Mouse (Mus musculus) testis, adult 2 months (tissue): Measurements from ENCODE around the gene Gm43302. TPM values are rescaled to one million over a fixed set of nuclear protein-coding genes. Genes with fewer than 3 reads are reported as not detected.
"Not testable (repeated sequence)": the region's sequence is repeated elsewhere in the genome, so short reads cannot be mapped to it uniquely, and the experiment has no call there.

Experiments
- H3K27ac ChIP-seq: fragments of 200-500 bp; 2 replicates; pipeline ENCODE4 v1.5.1; 2012; ENCODE audit warnings: low read depth, low read length; ENCODE audit not compliant: control insufficient read depth, insufficient read depth
- H3K27me3 ChIP-seq: fragments of 200-500 bp; 2 replicates; pipeline ENCODE4 v1.6.1; 2012; ENCODE audit warnings: mild to moderate bottlenecking, low read length, moderate library complexity; ENCODE audit not compliant: control insufficient read depth, insufficient read depth
- H3K36me3 ChIP-seq: fragments of 200-500 bp; 2 replicates; pipeline ENCODE4 v1.6.1; 2012; ENCODE audit warnings: mild to moderate bottlenecking, low read length; ENCODE audit not compliant: control insufficient read depth, insufficient read depth
- H3K4me1 ChIP-seq: fragments of 200-500 bp; 2 replicates; pipeline ENCODE4 v1.6.1; 2012; ENCODE audit warnings: low read length; ENCODE audit not compliant: control insufficient read depth, insufficient read depth
- H3K4me3 ChIP-seq: fragments of 200-500 bp; 2 replicates; pipeline ENCODE4 v1.5.1; 2012; ENCODE audit warnings: low read depth, mild to moderate bottlenecking, low read length, moderate library complexity, mixed read lengths; ENCODE audit not compliant: control insufficient read depth
- CTCF ChIP-seq: fragments of 200-500 bp; IDR thresholded peaks from 2 replicates; pipeline ENCODE4 v1.5.1; 2012; ENCODE audit warnings: low read depth, mild to moderate bottlenecking, inconsistent platforms, low read length, moderate library complexity; ENCODE audit not compliant: control insufficient read depth, insufficient read depth, insufficient replicate concordance
- POLR2A ChIP-seq: fragments of 200-500 bp; IDR thresholded peaks from 2 replicates; pipeline ENCODE4 v1.6.1; 2012; ENCODE audit warnings: low read depth, mild to moderate bottlenecking, inconsistent platforms, low read length, moderate library complexity; ENCODE audit not compliant: control insufficient read depth
- polyA plus RNA-seq: library from polyadenylated mRNA; depleted of rRNA; stranded (reverse); fragments of >200 nt; gene quantifications from 2 replicates; pipeline ENCODE4 v1.2.3, GENCODE M21; 2012

Gm43302 gene
- polyA plus RNA-seq, 1 experiment: 0.22 TPM

DNA sequence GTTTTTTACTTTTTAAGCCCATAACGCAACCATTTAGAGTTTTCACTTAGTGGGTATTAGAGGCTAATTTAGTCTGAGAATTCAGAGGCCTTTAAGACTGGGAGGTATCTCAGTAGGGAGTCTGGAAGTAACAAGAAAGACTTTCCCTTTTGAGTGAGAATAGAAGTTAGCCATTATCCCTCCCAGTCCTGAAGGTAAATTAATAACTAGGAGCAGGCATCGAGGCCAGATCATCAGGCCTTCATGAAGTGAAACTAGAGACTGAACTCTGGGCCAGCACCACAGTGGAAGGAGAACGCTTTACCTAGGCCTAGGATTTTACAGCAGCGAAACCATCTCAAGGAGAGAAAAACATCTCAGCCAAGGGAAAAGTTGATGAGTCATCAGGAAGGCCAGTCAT is 8.5 kb upstream of the Gm43302 start:
- H3K4me1 ChIP-seq: no peaks in the 10 kb centered on the region; the same call in 1 of the 2 replicates
- TF ChIP-seq CTCF: no peak
- no peak for TF ChIP-seq POLR2A
- H3K27ac ChIP-seq: no peak overlapping the region
- no peak overlapping the region for H3K4me3 ChIP-seq
- H3K27me3 ChIP-seq: no peaks in the 10 kb centered on the region
- H3K36me3 ChIP-seq: no peaks in the 10 kb centered on the region

GRCm38 (mm10) chr5:105301531-105301930 is 8.0 kb upstream of the Gm43302 start:
- Histone ChIP-seq H3K4me3 (no peak overlapping the region), H3K27ac (no peak overlapping the region), H3K4me1 (no peaks in the 10 kb centered on the region; the same call in 1 of the 2 replicates), H3K27me3 (no peaks in the 10 kb centered on the region), H3K36me3 (no peaks in the 10 kb centered on the region)
- TF ChIP-seq CTCF (no peak), POLR2A (no peak)

DNA sequence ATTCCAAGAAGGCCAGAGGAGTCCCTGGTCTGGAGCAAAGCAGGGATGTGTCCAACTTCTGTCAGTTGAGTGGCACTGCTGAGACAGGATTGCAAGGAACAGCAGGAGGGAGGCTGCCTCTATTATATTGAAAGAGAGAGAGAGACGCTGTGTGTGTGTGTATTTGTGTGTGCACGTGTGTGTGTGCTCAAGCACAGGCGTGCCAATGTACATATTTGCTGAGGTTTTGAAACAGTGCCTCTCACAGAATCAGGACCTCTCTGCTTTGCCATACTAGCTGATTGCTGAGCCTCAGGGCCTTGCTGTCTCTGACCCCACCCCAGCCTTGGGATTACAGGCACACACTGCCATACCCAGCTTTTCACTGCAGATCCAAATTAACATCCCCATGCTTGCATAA is 2.3 kb upstream of the Gm43302 start:
- Histone ChIP-seq H3K4me3 (no peak overlapping the region), H3K27me3 (no peaks in the 10 kb centered on the region), H3K27ac (no peak overlapping the region), H3K4me1 (no peaks in the 10 kb centered on the region; the same call in none of the 2 replicates), H3K36me3 (no peaks in the 10 kb centered on the region)
- TF ChIP-seq POLR2A: no peak
- no peak for TF ChIP-seq CTCF

- Histone ChIP-seq H3K27me3 (no peaks in the 10 kb centered on the region), H3K27ac (no peak overlapping the region), H3K4me3 (no peak overlapping the region), H3K4me1 (no peaks in the 10 kb centered on the region; the same call in 1 of the 2 replicates), H3K36me3 (no peaks in the 10 kb centered on the region)
- no peak for TF ChIP-seq CTCF
- TF ChIP-seq POLR2A: no peak
Observed at GRCm38 (mm10) chr5:105292492-105292891, 1.0 kb downstream of the Gm43302 start.

DNA sequence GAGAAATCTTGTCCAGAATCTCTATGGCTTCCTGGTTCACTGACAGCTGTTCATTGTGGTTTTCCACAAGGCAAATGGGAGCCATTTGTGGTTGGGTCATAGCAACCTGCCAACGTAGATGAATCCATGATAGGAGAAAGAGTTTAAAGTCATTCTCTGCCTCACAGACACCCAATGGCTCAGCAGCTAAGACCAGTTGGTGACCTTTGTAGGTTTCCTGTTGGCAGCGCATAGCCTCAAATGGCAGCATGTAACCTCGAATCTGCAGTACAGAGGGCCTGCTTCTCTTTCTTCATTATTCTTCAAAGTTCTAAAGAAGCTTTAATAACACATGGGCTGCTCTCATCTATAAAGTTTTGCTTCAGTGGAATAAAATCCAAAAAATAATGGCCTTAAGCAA is 2.6 kb downstream of the Gm43302 start:
- not testable (repeated sequence) for H3K27me3 ChIP-seq, H3K4me1 ChIP-seq, H3K27ac ChIP-seq, H3K36me3 ChIP-seq, H3K4me3 ChIP-seq

DNA sequence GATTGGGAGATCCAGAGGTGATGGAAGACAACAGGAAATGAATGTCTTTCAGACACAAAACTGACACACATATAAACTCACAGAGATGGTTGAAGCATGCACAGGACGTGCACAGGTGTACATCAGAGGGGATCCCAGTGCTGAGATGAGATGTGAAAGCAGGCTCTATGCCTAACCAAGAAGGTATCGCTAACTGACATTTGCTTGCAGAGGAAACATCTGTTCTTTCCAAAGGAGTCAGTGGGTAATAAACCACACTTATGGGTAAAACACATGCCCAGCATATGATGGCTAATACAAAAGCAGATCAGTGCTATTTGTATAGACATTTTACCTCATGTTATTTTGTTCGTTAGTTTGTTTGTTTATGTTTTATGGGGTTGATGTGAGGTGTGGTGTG is 32.8 kb downstream of the Gm43302 start:
- not testable (repeated sequence) for H3K27me3 ChIP-seq, H3K36me3 ChIP-seq, H3K27ac ChIP-seq, H3K4me1 ChIP-seq, H3K4me3 ChIP-seq

GRCm38 (mm10) chr5:105252491-105252890 is 41.0 kb downstream of the Gm43302 start:
- Histone ChIP-seq H3K27me3 (no peaks in the 10 kb centered on the region), H3K36me3 (no peaks in the 10 kb centered on the region), H3K4me1 (no peaks in the 10 kb centered on the region), H3K27ac (no peak overlapping the region), H3K4me3 (no peak overlapping the region)
- TF ChIP-seq CTCF: no peak

DNA sequence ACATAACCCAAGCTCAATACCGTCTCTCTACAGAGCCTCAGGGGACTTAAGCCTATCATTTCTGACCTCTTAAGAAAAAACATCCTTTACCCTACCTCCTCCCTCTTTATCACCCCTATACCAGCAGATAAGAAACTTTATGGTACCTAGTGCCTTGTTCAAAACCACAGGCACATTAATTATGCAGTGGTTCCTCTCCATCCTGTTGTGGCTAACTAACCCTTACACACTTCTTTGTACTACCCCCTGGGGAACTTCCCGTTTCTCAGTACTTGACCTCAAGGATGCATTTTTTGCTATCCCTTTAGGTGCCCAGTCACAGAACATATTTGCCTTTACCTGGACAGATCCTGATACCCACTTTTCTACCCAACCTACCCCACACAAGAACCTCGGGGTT is 48.8 kb downstream of the Gm43302 start:
- not testable (repeated sequence) for H3K27ac ChIP-seq, H3K4me3 ChIP-seq, H3K27me3 ChIP-seq, H3K36me3 ChIP-seq, H3K4me1 ChIP-seq

DNA sequence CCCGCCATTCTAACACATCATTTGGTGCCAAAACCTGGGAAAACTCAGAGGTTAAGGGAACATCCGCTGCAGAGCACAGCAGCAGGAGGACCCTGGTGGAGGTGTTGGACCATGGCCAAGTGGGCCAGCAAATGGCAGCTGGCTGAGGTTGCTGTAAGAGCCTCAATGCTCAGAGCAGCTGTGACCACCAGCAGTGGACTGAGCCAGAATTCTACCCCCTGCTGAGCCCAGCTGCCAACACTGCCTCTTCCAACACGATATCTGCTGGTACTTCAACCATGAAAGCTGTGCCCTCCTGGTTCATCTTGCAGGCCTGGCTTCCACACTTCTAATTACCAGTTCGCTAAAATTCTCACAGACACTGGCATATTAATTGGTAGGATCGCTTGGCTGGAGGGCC is 52.5 kb downstream of the Gm43302 start:
- not testable (repeated sequence) for H3K4me3 ChIP-seq, H3K4me1 ChIP-seq, H3K27me3 ChIP-seq, H3K27ac ChIP-seq, H3K36me3 ChIP-seq

GRCm38 (mm10) chr5:105239483-105240047 is 53.9 kb downstream of the Gm43302 start, which contains the start of gene Gbp10:
Gene Gbp10, minus strand, starts transcription at chr5:105239533.
- not testable (repeated sequence) for H3K4me3 ChIP-seq, H3K27me3 ChIP-seq, H3K36me3 ChIP-seq, H3K27ac ChIP-seq, H3K4me1 ChIP-seq

- not testable (repeated sequence) for H3K27ac ChIP-seq, H3K4me3 ChIP-seq, H3K27me3 ChIP-seq, H3K4me1 ChIP-seq, H3K36me3 ChIP-seq
Observed at GRCm38 (mm10) chr5:105238402-105238801, 55.1 kb downstream of the Gm43302 start.
